Mouse (Mus musculus): ENCODE measurements at regions not wholly inside any gene's neighbourhood (a gene's known extent, or its start where the extent isn't known, plus 50 kb on each side); places are given as distances from the start of the nearest gene placed in this dataset.

DNA sequence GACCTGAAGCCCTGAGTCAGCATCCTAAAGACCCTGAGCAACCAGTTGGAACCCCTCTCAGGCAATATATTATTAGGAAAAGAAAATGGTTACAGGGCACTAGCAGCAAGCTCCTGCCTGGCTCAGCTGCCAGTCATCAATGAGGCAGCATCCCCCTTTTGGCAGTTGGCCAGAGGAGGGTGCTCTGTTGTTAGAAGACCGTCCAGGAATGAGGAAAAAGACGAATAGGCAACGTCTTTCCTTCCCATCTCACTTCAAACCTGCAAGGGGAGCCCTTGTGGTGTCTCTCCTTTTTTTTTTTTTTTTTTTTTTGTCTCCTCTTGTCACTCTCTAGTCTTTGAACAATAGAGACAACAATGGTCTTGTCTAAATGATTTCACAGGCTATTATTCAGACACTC is 452.8 kb downstream of the Gtdc1 start:
- Histone ChIP-seq H3K4me3 (ENCODE audit: low read length) (no peak overlapping the region), H3K27ac (ENCODE audit: low read length) (no peak overlapping the region), H3K4me2 (ENCODE audit: low read depth, low read length) (no peak overlapping the region), H3K9me3 (replicated peaks; ENCODE audit: control insufficient read depth, low read length) (peaks cover 4% of the 10 kb centered on the region), H3K4me1 (ENCODE audit: control insufficient read depth, insufficient read depth, low read length) (no peaks in the 10 kb centered on the region), H3K27me3 (ENCODE audit: control insufficient read depth, insufficient read depth, low read length) (no peaks in the 10 kb centered on the region), H3K9ac (ENCODE audit: low read length) (no peak overlapping the region), H3K36me3 (ENCODE audit: control insufficient read depth, insufficient read depth) (no peaks in the 10 kb centered on the region)
- no peak for ATAC-seq (replicated peaks; ENCODE audit: extremely low read depth, insufficient read depth, low FRiP score)
- WGBS: 7% methylated on average over 3 of the region's 3 CpGs

- no peak for ATAC-seq (replicated peaks; ENCODE audit: extremely low read depth, insufficient read depth, low FRiP score)
- peaks cover 4% of the 10 kb centered on the region for H3K9me3 ChIP-seq (replicated peaks; ENCODE audit: control insufficient read depth, low read length)
Observed at GRCm38 (mm10) chr2:44471381-44471780, 456.1 kb downstream of the Gtdc1 start.

DNA sequence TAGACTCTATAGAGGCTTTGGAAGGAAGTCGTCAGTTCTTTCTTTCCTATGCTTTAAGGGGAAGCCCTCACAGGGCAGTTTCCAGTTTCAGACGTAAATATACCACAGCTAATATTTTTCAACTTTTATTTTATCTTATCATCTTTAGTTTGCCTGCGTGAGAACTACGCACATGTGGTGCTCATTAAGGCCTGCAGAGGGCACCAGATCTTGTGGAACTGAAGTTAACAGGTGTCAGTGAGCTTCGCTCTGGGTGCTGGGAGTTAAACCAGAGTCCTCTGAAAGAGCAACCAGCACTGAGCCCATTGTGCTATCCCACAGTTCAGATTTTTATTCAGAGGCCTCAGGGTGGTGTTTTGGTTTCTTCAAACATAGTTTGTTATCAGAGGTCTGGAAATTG is 456.5 kb downstream of the Gtdc1 start:
- ATAC-seq (replicated peaks; ENCODE audit: extremely low read depth, insufficient read depth, low FRiP score): no peak
- Histone ChIP-seq H3K4me1 (ENCODE audit: control insufficient read depth, insufficient read depth, low read length) (no peaks in the 10 kb centered on the region), H3K27ac (ENCODE audit: low read length) (no peak overlapping the region)

More at GRCm38 (mm10) chr2:44471381-44471780, 456.1 kb downstream of the Gtdc1 start:
- no peak overlapping the region for H3K27ac ChIP-seq (ENCODE audit: low read length)
- no peak overlapping the region for H3K4me3 ChIP-seq (ENCODE audit: low read length)
- no peaks in the 10 kb centered on the region for H3K27me3 ChIP-seq (ENCODE audit: control insufficient read depth, insufficient read depth, low read length)
- no peaks in the 10 kb centered on the region for H3K36me3 ChIP-seq (ENCODE audit: control insufficient read depth, insufficient read depth)
- H3K4me1 ChIP-seq (ENCODE audit: control insufficient read depth, insufficient read depth, low read length): no peaks in the 10 kb centered on the region
- H3K4me2 ChIP-seq (ENCODE audit: low read depth, low read length): no peak overlapping the region
- H3K9ac ChIP-seq (ENCODE audit: low read length): no peak overlapping the region

DNA sequence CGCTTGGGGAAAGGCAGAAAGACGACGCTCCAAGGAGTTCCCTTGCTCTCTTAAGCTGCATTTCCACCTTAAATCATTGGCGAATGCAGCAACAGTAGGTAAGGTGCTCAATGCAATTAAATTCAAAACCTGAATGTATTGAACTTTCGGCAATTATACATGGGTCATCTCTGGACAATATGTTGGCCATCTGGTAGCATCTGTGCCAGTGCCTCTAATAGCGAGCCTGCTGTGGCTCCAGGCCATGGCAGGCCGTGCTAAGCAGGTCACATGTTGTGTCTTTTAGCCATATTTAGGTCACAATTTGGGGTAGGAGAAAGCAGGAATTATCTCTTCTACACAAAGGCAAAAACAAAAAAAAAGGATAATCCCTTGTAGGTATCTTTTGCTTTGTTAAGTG is 462.8 kb downstream of the Gtdc1 start:
- Histone ChIP-seq H3K4me2 (ENCODE audit: low read depth, low read length) (no peak overlapping the region), H3K27me3 (ENCODE audit: control insufficient read depth, insufficient read depth, low read length) (no peaks in the 10 kb centered on the region), H3K4me3 (ENCODE audit: low read length) (no peak overlapping the region), H3K27ac (ENCODE audit: low read length) (no peak overlapping the region), H3K9ac (ENCODE audit: low read length) (no peak overlapping the region), H3K9me3 (replicated peaks; ENCODE audit: control insufficient read depth, low read length) (no peaks in the 10 kb centered on the region), H3K36me3 (ENCODE audit: control insufficient read depth, insufficient read depth) (no peaks in the 10 kb centered on the region), H3K4me1 (ENCODE audit: control insufficient read depth, insufficient read depth, low read length) (no peaks in the 10 kb centered on the region; the same call in none of the 2 replicates)
- 91% methylated on average over 7 of the region's 7 CpGs for WGBS
- no peak for ATAC-seq (replicated peaks; ENCODE audit: extremely low read depth, insufficient read depth, low FRiP score)

More for the DNA sequence above, 456.5 kb downstream of the Gtdc1 start:
- 90% methylated on average over 5 of the region's 5 CpGs for WGBS
- H3K27me3 ChIP-seq (ENCODE audit: control insufficient read depth, insufficient read depth, low read length): no peaks in the 10 kb centered on the region
- H3K4me3 ChIP-seq (ENCODE audit: low read length): no peak overlapping the region
- H3K9ac ChIP-seq (ENCODE audit: low read length): no peak overlapping the region
- H3K4me2 ChIP-seq (ENCODE audit: low read depth, low read length): no peak overlapping the region
- peaks cover 4% of the 10 kb centered on the region for H3K9me3 ChIP-seq (replicated peaks; ENCODE audit: control insufficient read depth, low read length)
- H3K36me3 ChIP-seq (ENCODE audit: control insufficient read depth, insufficient read depth): no peaks in the 10 kb centered on the region

DNA sequence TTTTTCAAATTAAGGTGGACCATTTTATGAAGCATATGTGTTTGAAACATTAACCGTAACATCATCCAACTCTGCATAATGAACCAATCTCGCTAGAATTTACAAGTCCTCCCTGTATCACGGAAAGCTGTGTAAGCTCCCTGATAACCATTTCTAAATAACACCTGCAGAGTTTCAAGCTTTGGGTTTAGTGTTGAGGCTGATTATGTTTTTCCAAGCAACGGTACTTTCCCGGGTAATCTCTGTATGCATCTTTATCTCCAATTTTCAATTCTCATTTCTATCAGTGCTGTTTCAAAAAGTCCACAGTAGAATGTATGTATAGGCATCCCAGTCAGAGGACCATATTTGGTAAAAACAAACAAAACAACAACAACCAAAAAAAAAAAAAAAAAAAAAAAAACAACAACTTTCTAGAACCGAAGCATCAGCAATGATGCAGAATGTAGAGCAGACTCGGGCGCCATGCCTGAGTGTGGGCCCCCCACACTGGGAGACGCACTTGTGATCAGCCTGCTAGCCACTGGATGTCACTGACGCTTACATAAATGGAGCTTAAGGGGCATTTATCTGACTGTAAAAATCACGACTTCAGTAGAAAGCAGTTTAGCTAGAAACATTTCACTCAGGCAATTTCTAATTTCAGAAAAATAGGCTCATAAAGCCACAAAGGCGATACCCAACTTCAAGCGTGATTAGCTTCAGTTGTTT is 464.7 kb downstream of the Gtdc1 start:
- 83% methylated on average over 13 of the region's 13 CpGs for WGBS
- H3K4me1 ChIP-seq (ENCODE audit: control insufficient read depth, insufficient read depth, low read length): no peaks in the 10 kb centered on the region; the same call in none of the 2 replicates
- H3K4me2 ChIP-seq (ENCODE audit: low read depth, low read length): no peak overlapping the region
- H3K27ac ChIP-seq (ENCODE audit: low read length): no peak overlapping the region
- no peaks in the 10 kb centered on the region for H3K9me3 ChIP-seq (replicated peaks; ENCODE audit: control insufficient read depth, low read length)
- H3K36me3 ChIP-seq (ENCODE audit: control insufficient read depth, insufficient read depth): no peaks in the 10 kb centered on the region
- H3K9ac ChIP-seq (ENCODE audit: low read length): no peak overlapping the region
- no peaks in the 10 kb centered on the region for H3K27me3 ChIP-seq (ENCODE audit: control insufficient read depth, insufficient read depth, low read length)
- ATAC-seq (replicated peaks; ENCODE audit: extremely low read depth, insufficient read depth, low FRiP score): no peak
- no peak overlapping the region for H3K4me3 ChIP-seq (ENCODE audit: low read length)

DNA sequence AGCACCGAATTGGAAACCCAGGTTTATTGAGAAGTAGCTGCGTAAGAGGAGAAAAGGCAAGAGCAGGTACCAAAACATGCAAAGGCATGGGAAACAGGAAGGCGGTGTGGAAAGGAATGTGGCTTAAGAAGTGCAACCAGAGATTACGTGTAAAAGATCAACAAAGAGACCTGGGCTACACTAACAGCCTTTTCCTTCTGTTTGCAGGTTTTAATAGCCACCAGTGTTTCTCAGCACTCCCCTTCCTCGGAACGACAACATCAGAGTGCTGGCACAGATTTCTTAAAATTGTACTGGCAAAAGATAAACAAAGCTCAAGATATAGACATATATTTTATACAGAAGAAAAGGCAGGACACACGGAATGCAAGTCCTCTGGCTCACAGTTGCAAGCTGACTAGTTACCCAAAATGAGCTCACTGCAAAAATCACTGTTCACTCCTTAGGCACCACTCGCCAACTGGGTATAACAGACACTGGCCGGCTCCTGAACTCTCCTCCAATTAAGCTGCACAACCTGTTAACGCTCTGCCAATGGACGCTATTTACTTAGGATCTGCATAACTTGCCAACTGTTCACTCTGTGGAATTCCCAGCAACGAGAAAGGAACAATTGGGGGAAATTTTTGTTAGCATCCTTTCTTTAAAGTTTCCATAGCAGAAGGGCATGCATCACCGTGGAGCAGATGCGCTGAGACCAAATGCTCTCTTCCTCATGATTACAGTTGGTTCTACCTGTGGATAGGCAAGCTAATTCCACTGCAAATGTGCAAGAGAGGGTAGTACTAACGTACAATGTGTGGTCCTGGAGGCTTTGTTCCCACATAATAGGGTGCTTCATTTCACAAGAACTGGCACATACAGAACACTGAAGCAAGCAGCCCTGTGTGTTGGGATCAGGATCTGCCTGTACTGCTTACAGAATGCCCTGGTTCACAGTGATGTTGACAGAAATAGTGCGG is 465.9 kb downstream of the Gtdc1 start:
- Histone ChIP-seq H3K9ac (ENCODE audit: low read length) (no peak overlapping the region), H3K4me3 (ENCODE audit: low read length) (no peak overlapping the region), H3K4me2 (ENCODE audit: low read depth, low read length) (no peak overlapping the region), H3K27me3 (ENCODE audit: control insufficient read depth, insufficient read depth, low read length) (no peaks in the 10 kb centered on the region), H3K4me1 (ENCODE audit: control insufficient read depth, insufficient read depth, low read length) (no peaks in the 10 kb centered on the region; the same call in none of the 2 replicates), H3K36me3 (ENCODE audit: control insufficient read depth, insufficient read depth) (no peaks in the 10 kb centered on the region), H3K27ac (ENCODE audit: low read length) (no peak overlapping the region), H3K9me3 (replicated peaks; ENCODE audit: control insufficient read depth, low read length) (no peaks in the 10 kb centered on the region)
- 48% methylated on average over 16 of the region's 16 CpGs for WGBS
- ATAC-seq (replicated peaks; ENCODE audit: extremely low read depth, insufficient read depth, low FRiP score): no peak

GRCm38 (mm10) chr2:44449471-44449870 is 478.0 kb downstream of the Gtdc1 start:
- no peaks in the 10 kb centered on the region for H3K27me3 ChIP-seq (ENCODE audit: control insufficient read depth, insufficient read depth, low read length)
- no peaks in the 10 kb centered on the region for H3K9me3 ChIP-seq (replicated peaks; ENCODE audit: control insufficient read depth, low read length)
- no peaks in the 10 kb centered on the region for H3K4me1 ChIP-seq (ENCODE audit: control insufficient read depth, insufficient read depth, low read length)
- H3K27ac ChIP-seq (ENCODE audit: low read length): no peak overlapping the region
- ATAC-seq (replicated peaks; ENCODE audit: extremely low read depth, insufficient read depth, low FRiP score): no peak
- H3K9ac ChIP-seq (ENCODE audit: low read length): no peak overlapping the region
- no peak overlapping the region for H3K4me3 ChIP-seq (ENCODE audit: low read length)
- no peak overlapping the region for H3K4me2 ChIP-seq (ENCODE audit: low read depth, low read length)
- H3K36me3 ChIP-seq (ENCODE audit: control insufficient read depth, insufficient read depth): no peaks in the 10 kb centered on the region
